Mouse (Mus musculus): ENCODE measurements around the gene Bdp1. TPM values are rescaled to one million over a fixed set of nuclear protein-coding genes. Genes with fewer than 3 reads are reported as not detected.

The Bdp1 gene
- 8.0 TPM for polyA plus RNA-seq (2014; fragmentation: Illumina TruSeq; extraction: RNeasy Lipid Tissue Mini Kit (QIAGEN cat#74804); ENCODE audit: low read depth, low replicate concordance)

GRCm38 (mm10) chr13:100103748-100104254 is at the start of gene Bdp1:
Bdp1 (minus strand) TSS chr13:100104070.

GRCm38 (mm10) chr13:100124423-100125257 is 20.8 kb upstream of the Bdp1 start, which contains the start of gene Smn1:
Smn1 (plus strand) TSS chr13:100124852.

GRCm38 (mm10) chr13:100107652-100108472 is 4.0 kb upstream of the Bdp1 start, which contains the start of gene Serf1:
Serf1 (plus strand) TSS chr13:100108012.

GRCm38 (mm10) chr13:100014906-100015895 is 88.7 kb downstream of the Bdp1 start, which contains the start of gene Mccc2:
Mccc2 (minus strand) TSS chr13:100015639.

Other genes with a start within 250 kb of the Bdp1 start
- 0.42 TPM for gene Cartpt, start 203.0 kb downstream of the Bdp1 start, polyA plus RNA-seq (2014; fragmentation: Illumina TruSeq; extraction: RNeasy Lipid Tissue Mini Kit (QIAGEN cat#74804); ENCODE audit: low read depth, low replicate concordance)
- gene Mccc2, start 88.4 kb downstream of the Bdp1 start, polyA plus RNA-seq (2014; fragmentation: Illumina TruSeq; extraction: RNeasy Lipid Tissue Mini Kit (QIAGEN cat#74804); ENCODE audit: low read depth, low replicate concordance): 56.9 TPM
- 59.6 TPM for gene Serf1, start 3.9 kb upstream of the Bdp1 start, polyA plus RNA-seq (2014; fragmentation: Illumina TruSeq; extraction: RNeasy Lipid Tissue Mini Kit (QIAGEN cat#74804); ENCODE audit: low read depth, low replicate concordance)
- gene Smn1, start 20.8 kb upstream of the Bdp1 start, polyA plus RNA-seq (2014; fragmentation: Illumina TruSeq; extraction: RNeasy Lipid Tissue Mini Kit (QIAGEN cat#74804); ENCODE audit: low read depth, low replicate concordance): 20.1 TPM
- gene Naip2, start 98.0 kb upstream of the Bdp1 start, polyA plus RNA-seq (2014; fragmentation: Illumina TruSeq; extraction: RNeasy Lipid Tissue Mini Kit (QIAGEN cat#74804); ENCODE audit: low read depth, low replicate concordance): 1.5 TPM
- gene Naip5, start 142.3 kb upstream of the Bdp1 start, polyA plus RNA-seq (2014; fragmentation: Illumina TruSeq; extraction: RNeasy Lipid Tissue Mini Kit (QIAGEN cat#74804); ENCODE audit: low read depth, low replicate concordance): 1.9 TPM
- 1.6 TPM for gene Naip6, start 213.6 kb upstream of the Bdp1 start, polyA plus RNA-seq (2014; fragmentation: Illumina TruSeq; extraction: RNeasy Lipid Tissue Mini Kit (QIAGEN cat#74804); ENCODE audit: low read depth, low replicate concordance)